Mouse (Mus musculus): ENCODE measurements around the gene Bcl2l12.
"Not testable (repeated sequence)": the region's sequence is repeated elsewhere in the genome, so short reads cannot be mapped to it uniquely, and the experiment has no call there.

The Bcl2l12 gene

DNA sequence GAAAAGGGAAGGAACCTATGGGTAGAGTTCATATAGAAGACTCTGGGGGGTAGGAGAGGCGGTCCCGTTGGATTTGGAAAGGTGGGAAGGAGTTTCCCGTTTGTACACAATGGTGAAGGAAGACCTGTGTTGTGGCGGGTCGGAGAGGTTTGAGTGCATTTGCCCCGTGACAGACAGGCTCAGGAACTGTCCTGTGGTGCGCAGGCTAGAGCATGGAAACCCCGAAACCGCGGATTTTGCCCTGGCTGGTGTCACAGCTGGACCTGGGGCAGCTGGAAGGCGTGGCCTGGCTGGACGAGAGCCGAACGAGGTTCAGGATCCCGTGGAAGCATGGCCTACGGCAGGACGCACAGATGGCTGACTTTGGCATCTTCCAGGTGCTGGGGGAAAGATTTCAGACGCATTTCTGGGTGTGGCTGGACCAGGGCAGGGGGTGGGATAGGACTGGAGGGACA is at the start of gene Bcl2l12:
Gene Bcl2l12 (minus strand): TSS at position 212 of the 455 bp plus-strand sequence.
- DNase-seq (ENCODE audit: low read depth, low spot score), result no peak

DNA sequence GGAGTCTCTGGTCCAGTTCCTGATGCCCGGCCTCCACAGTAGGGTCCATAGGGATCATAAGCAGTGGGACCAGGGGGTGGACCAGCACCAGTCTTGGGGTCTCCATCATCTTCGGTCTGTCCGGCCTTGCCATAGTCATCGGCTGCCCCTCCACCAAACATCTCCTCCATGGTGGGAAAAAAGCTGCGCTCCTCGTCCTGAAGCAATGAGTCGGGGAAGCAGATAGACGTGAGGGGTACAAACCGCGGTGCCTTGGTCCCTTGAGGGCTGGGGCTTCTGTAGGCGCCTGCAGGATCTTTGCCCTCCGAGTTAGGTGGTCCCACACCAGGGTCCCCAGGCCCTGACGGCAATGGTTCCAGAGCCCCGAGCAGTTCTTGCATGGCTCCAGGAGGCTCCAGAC is 49.0 kb upstream of the Bcl2l12 start:
- no peak for DNase-seq (ENCODE audit: low read depth, low spot score)

DNA sequence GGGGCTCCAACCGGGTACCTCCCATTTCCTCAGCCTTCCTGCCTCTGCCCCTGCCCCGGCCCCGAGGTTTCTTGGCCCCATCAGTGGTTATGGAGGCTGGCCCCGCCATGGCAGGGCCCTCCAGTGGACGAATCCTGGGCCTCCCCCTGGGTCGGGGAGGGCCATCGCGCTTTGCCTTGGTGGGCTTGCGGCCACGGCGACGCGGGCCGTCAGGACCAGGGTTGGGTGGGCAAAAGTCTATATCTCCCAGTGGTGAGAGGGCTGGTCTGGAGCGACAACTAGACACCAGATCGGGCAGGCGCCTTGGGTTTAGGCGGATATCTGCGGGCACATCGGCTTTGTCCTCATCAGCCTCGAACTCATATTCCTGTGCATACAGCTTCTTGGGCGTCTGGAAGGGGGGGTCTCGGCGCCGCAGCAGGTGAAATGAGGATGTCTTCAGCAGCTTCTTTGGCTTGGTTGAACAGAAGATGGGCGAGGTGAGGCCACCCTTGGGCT is 48.4 kb upstream of the Bcl2l12 start:
- DNase-seq (ENCODE audit: low read depth, low spot score), result no peak

DNA sequence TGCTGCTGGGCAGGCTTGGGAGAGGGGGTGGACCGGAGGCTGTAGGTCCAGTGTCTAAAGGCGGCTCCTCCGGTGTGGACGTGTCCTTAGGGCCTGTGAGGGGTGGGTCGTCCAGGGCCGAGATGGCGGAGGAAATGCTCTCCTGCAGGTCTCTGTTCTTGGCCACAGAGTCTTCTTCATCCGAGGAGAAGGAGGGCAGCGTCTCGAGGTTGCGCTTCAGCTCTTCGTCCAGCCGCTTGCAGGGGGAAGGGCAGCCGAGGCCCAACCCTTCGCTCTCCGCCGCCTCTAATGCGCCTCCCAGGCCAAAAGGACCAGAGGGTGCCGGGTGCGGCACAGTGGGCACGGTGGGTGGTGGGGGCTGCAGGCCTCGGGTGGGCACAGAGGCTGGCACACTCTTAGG is 47.2 kb upstream of the Bcl2l12 start:
- no peak for DNase-seq (ENCODE audit: low read depth, low spot score)

DNA sequence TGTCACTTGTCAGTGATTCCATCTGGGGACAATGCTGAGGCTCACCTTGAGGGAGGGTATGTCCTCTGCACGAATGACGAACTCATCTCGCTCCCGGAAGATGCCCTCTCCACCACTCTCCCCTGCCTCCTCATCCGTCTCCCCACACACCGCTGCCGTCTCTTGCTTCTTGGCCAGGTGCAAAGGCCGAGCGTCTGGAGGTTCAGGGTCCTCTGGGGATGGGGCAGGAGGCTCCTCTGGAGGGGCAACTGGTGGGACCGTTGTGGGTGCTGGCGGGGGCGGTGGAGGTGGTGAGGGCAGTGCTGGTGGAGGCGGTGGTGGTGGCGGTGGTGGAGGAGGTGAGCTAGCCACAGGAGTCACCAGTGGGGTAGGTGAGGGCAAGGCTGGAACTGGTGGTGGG is 44.8 kb upstream of the Bcl2l12 start:
- no peak for DNase-seq (ENCODE audit: low read depth, low spot score)

DNA sequence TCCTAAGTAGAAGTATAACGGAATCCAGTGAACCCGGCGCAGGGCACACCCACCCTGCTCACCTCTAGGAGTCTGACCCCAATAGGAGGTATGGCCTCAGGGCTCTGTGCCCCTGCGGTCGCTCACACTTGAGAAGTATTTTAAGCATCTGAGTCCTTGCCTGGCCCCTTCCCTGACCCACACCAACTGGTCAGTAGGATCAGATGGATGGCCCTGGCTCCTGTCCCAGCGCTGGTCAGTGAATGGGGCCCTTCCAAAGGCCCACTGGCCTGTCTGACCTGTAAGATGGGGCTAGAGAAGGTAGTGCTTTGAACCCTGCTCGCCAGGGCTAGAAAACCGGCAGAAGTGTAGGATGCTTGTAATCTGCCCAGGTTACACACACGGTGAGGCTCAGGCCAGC is 42.3 kb upstream of the Bcl2l12 start:
- no peak for DNase-seq (ENCODE audit: low read depth, low spot score)

DNA sequence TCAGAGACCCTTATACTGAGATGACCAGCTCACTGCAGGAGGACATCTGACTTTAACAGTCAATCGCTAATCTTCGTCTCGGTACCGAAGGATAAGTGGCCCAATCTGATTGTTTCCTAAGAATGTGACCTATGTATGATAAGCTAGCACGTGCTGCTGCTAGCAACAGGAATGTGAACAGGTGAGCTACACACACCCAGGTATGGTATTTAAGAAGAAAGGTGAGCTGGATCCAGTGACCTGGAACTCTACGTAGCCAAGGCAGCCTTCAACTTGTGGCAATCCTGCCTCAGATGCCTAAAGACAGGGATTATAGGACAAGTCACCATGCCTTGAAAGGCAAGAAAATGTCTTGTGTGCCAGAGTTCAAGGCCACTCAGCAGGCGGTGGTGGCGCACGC is 39.9 kb upstream of the Bcl2l12 start:
- no peak for DNase-seq (ENCODE audit: low read depth, low spot score)

DNA sequence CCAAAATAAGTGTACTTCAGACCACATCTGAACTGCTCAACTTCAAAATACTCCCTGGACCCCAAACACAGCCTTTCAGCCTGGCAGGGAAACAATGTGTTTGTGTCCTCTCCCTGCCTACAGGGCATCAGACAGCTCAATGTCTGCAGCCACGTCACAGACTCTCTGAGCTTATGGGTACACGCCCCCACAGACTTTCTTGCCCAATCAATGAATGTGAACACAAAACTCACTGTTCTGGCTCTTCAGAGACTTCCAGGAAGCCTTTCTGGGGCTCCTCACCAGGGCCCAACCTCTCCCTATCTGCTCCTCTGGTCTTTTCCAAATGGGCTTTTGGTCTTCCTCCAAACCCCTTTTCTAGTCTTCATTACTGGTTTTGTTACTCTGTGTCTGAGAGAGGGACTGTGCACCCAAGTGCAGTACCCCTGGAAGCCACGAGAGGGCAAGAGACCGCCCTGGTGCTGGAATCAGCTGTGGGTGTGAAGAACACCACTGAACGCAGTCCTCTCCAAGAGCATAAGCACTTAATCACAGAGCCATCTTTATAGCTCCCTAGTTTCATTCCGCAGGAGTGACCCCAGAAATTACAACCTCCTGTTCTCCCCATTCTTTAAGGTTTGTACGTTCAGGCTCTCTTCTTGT is 39.3 kb upstream of the Bcl2l12 start:
- no peak for DNase-seq (ENCODE audit: low read depth, low spot score)

DNA sequence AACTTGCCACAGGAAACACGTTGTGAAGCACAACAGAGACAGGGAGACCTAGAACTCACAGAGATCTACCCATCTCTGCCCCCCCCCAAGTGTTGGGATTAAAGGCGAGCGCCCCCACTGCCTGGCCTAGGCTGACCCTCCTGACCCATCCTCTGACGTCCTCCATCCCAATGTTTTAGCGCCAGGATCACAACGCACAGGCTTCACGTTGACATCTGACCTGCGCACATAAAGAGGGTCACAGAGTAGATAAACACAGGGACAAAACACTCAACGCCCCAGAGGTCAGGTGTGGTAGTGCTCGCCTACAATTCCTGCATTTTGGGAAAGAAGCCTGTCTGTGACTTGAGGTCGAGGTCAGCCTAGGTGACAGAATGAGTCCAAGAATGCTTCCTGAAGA is 38.2 kb upstream of the Bcl2l12 start:
- no peak for DNase-seq (ENCODE audit: low read depth, low spot score)

DNA sequence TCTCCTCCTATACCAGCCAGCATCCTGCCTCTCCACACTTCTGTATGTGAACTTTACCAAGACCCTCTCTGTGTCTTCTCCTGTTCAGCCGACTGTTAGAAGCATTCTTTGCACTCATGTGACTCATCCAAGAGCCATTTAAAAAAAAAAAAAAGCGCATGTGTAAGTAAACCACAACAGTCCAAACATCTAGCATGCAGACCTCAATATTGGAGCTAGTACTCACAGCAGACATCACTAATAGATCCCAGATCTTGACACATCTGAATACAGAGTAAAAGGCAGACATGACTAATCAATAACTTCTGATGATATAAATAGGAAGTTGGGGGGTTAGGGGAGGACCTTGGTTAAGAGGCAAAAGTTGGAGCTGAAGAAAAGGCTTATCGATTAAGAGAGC is 37.1 kb upstream of the Bcl2l12 start:
- DNase-seq (ENCODE audit: low read depth, low spot score), result no peak

DNA sequence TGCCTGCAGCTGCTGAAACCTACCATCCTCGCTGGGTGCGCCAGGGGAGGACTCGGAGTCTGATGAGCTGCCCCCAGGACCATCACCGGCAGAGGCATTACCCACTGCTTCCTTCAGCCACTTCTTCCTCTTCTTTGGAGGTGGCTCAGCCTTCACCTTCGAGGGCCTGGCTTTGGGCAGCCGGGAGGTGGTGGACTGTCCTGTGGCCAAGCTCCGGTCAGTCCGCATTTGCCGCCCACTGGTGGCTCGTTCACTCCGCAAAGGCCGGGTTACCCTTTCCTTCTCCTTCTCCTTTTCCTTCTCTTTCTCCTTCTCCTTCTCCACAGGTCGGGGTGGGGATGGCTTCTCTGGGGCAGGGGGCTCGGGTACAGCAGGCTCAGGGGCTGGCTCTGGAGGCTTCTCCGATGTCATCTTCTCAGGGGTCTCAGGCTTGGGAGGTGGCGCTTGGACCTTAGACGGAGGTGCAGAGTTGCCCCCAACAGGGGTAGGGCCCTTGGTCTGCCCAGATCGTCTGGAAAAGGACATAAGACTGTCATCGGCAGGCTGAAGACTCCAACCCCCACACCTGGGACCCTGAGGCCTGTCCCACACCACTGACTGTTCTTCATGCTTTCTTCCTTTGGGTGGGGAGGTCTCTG is 35.3 kb upstream of the Bcl2l12 start:
- DNase-seq (ENCODE audit: low read depth, low spot score), result no peak

DNA sequence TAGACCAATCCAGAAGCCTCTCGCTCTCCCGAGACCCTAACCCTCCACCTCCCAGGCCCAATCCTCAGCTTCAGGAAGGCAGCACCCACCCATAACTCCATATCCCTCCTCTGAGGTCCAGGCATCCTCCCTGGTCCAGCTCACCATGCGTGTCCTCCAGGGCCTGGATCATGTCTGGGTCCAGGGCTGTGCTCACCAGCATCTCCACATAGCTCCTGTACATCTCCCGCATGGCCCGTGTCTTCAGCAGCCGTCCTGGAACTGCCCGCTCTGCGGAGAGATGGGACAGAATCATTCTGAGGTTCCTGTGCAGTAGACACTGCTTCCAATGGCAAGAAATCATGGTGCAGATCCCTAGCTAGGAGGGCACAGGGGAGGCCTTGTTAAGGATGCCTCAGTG is 32.3 kb upstream of the Bcl2l12 start:
- DNase-seq (ENCODE audit: low read depth, low spot score), result no peak

DNA sequence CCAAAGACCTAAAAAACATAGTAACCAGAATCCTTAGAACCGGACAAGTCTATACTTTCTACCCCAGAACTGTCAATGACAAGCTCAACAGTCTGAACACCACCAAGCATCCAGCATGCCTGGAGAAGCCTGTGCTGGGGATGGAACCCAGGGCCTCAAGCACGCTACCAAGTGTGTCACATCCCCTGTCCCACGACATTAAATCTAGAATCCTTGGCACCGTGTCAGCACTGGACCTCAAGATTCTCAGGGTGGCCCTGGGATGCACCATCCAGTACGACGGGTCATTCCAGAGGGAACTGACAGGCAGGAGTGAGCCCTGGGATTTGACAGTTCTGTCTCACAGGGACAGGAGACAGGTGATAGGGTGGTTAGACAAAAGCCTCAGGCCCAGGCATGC is 31.5 kb upstream of the Bcl2l12 start:
- no peak for DNase-seq (ENCODE audit: low read depth, low spot score)

DNA sequence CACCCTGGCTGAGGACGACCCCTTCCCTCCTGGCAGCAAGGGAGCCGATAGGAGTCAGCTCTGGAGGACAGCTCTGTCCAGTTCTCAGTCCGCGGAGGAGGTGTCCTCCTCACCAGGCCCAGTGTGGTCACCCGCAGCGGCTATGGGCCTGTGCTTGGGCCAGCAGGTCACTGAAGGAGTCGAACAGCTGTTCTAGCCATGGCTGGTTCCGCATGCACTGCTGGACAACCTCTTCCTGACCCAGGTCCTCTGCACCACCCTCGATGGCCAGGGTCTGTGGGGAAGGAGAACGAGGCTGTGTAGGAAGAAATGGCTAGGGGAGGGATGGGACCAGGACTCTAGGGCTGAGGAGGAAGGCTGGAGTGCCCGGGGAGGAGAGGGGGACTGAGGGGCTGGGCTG is 29.8 kb upstream of the Bcl2l12 start:
- no peak for DNase-seq (ENCODE audit: low read depth, low spot score)

DNA sequence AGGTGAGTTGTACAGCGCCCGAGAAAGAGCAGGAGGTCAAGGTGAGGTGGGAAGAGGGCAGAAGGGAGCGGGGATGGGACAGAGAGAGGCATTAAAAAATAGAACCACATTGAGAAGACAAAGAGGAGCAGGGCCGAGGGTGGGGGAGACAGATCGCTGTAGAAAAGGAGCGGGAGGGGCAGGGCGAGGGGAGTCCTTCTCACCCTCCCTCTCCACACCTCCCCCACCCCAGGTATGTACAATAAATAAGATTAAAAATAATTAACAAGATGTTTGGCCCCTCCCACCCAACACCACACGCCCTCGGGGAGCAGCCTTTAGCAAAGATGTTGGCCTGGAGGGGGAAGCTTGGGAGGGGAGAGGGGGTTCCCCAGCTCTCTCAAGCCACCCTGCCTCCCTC is 29.2 kb upstream of the Bcl2l12 start:
- DNase-seq (ENCODE audit: low read depth, low spot score), result no peak

DNA sequence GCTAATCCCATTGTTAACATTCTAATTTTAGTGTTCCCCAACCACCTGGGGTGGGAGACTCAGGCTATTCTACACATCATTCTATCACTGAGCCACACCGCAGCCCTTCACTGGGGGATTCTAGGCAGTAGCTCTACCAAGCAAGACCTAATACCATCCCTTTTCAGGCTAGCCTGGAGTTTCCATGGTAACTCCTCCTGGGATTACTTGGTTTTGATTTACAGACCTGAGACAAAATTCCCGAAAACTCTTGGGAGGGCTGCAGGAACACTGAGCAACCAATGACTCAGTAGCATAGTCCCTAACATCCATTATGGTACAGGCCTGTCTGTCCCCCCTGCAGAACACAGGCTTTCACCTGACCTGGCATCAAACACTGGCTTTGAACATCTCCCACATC is 27.7 kb upstream of the Bcl2l12 start:
- no peak for DNase-seq (ENCODE audit: low read depth, low spot score)

DNA sequence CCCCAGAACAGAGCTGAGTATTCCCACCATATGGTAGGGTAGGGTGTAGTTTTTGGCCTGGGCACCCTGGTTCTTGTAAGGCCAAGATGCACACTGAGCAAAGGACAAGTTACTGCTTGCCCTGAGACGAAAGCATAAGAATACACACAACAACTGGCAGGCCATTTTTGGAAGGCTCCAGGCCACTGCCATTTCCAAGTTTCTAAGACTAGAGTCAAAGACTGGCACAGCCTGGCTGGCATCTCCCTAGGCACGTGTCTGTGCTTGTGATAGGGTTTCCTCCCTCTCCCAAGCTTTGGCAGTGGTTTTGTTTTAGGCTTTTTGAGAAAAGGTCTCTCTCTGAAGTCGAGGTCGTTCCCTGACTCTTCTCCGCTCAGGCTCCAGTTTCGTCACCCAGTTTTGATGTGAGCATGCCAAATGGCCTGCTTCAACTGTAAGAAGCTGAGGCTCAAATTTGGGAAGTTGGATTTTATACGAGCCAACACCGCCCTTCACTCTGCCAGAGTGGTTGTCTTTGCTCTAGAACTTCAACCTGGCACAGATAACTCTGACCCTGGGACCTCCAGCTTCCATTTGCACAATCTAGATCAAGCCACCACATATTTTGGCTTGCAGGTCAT is 27.2 kb upstream of the Bcl2l12 start:
- no peak for DNase-seq (ENCODE audit: low read depth, low spot score)

DNA sequence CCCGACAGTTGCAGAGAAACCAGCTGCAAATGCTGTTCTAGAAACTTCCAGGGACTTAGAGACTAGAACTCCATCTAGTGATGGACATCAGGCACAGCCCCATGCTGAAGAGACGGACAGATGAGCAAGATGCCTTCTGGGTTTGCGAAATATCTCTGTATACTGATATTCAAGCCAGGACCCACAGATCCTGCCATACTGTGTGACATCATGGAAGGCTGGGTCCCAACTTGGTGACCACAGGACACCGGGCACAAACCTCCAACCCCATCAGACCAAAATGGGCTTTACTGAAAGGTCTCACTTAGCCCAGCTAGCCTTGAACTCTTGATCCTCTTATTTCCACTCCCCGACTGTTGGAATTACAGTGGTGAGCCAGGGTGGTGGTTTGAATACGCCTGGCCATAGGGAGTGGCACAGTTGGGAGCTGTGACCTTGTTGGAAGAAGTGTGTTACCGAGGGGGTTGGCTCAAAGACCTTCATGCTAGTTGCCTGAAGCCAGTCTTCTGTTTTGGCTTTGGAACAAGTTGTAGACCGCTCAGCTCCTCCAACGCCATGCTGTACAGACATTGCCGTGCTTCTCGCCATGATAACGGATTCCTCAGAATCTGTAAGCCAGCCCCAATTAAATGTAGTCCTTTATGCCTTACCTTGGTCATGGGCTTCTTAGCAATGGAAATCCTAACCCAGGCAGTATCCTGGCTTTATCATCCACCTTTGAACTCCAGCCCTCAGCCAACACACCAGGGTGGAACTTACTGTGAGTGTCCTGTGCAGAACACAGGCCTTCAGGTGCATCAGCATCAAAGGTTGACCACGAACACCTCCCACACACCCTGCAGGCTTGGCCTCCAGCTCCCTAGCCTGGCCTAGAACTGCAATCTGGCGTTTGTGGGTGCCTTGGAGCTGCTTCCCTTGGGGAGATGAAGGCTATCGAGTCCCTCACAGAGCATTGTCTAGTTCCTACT is 26.1 kb upstream of the Bcl2l12 start:
- DNase-seq (ENCODE audit: low read depth, low spot score), result no peak

DNA sequence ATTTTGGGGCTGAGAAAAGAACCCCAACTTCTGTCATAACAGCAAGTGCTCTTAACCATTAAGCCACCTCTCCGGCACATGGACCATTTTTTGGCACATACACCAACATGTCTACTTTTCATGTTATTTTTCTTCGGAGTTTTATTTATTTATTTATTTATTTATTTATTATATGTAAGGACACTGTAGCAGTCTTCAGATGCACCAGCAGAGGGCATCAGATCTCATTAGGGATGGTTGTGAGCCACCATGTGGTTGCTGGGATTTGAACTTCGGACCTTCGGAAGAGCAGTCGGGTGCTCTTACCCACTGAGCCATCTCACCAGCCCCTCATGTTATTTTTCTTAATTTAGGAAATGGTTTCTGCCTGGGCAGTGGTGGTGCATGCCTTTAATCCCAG is 25.2 kb upstream of the Bcl2l12 start:
- not testable (repeated sequence) for DNase-seq (ENCODE audit: low read depth, low spot score)

DNA sequence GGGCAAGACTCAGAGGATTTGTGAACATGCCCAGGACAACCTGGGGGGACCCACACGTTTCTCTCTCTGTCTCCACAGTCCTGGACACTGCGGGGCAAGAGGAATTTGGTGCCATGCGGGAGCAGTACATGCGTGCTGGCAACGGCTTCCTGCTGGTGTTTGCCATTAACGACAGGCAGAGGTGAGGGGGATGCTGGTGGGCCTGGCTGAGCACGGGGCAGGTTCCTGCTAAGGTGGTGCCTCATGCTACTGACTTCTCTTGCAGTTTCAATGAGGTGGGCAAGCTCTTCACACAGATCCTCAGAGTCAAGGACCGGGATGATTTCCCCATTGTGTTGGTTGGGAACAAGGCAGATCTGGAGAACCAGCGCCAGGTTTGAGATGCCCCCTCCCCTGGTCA is 21.7 kb upstream of the Bcl2l12 start:
- no peak for DNase-seq (ENCODE audit: low read depth, low spot score)

DNA sequence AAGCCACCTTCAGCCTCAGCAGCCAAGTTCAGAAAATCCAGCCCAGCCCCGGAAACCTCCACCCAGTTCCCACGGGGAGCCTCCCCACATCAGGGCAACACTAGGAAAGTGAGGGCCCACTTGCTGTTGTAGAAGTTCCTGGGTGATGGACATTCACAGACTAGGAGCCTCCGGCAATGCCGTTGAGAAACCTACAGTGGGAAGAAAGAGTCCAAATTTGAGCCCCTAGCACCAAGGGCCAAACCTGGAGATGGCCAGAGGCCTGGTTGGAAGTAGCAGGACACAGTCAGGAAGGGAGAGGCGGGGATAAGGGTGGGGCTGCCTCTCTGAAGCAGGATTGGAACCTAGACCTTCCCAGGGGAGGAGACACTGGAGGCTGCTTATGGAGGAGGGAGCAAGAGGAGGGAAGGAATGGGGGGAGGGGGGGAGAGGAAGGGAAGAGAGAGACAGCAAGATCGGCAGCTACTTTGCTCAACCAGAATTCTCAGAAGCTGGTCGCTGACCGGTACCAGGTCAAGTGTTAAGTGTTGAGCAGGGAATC is 20.6 kb upstream of the Bcl2l12 start:
- no peak for DNase-seq (ENCODE audit: low read depth, low spot score)
